Mouse (Mus musculus): ENCODE results near the gene Dtnb. TPM values are rescaled to one million over a fixed set of nuclear protein-coding genes. Genes with fewer than 3 reads are reported as not detected.

Dtnb gene
- polyA plus RNA-seq, 1 experiment from 2014 or later, result 41.1 TPM

DNA sequence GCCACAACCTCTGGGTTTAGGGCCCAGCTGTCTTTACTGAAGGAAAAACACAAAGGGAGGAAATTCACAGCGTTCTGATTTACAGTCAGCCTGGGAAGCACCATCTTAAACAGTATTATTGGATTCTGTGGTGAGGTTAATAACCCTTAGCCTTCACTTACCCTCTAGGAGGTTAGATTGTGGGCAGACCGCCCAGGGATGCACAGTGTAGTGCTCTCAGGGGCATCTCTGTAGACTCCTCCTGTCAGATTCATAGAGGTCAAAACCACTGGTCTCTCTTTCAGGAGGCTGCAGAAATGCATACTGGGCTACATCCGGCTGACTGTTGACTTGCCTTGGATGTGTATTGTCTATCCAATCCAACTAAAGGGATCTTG, 168.5 kb downstream of the Dtnb start:
- 70% methylated on average over 3 of the region's 3 CpGs for whole genome bisulfite sequencing
- no peak for ATAC-seq (ENCODE audit: insufficient read depth)
- DNase-seq, result no peak

DNA sequence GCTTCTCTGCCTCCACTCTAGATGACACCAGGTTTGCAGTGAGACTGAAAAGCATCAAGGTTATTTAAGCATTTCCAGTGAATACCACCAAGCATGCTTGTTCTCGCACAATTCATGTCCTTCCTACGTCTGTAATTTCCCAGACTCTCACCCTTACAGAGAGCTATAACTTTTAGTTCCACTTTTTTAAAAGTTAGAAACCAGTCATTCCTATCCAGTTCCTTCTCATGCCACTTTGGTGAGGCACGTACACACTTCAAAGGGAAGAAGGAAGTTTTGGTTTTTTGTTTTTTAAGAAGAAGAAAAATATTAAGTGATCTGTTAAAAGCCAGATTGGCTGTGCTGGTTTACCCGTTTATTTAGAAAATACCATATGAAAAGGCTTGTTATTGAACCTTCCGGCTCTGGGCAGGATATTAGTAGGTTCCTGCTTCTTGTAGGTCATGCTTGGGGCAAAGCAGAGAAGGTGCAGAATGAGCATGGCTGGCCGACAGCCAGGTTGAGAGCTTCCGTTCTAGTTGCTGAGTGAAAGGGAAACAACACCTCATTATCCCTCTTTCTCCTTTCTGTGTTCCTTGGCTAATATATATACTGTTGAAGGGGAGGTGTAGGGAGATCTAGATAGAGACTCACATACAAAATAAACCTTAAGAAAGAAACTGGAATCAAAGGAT, 173.4 kb downstream of the Dtnb start:
- Histone ChIP-seq H3K27ac (ENCODE audit: low read depth) (peak overlapping the region; percentile 7; the same call in 1 of the 2 replicates), H3K36me3 (ENCODE audit: insufficient read depth) (no peaks in the 10 kb centered on the region), H3K4me1 (ENCODE audit: insufficient read depth) (peaks cover 9% of the 10 kb centered on the region), H3K27me3 (ENCODE audit: insufficient read depth, low read length) (no peaks in the 10 kb centered on the region), H3K4me2 (no peak overlapping the region), H3K9me3 (ENCODE audit: low read depth, low read length) (no peaks in the 10 kb centered on the region), H3K9ac (no peak overlapping the region), H3K4me3 (ENCODE audit: low read depth, low read length) (no peak overlapping the region)
- no peak for TF ChIP-seq CTCF (IDR thresholded peaks at IDR 0.05; ENCODE audit: low read depth)
- 24% methylated on average over 7 of the region's 7 CpGs for WGBS
- DNase-seq (peak; percentile 80), ATAC-seq (ENCODE audit: insufficient read depth) (peak; percentile 54; the same call in 1 of the 2 replicates)

More for the DNA sequence above, 168.5 kb downstream of the Dtnb start:
- peaks cover 2% of the 10 kb centered on the region for H3K4me1 ChIP-seq (ENCODE audit: insufficient read depth)
- no peaks in the 10 kb centered on the region for H3K36me3 ChIP-seq (ENCODE audit: insufficient read depth)
- no peak overlapping the region for H3K9ac ChIP-seq
- H3K27me3 ChIP-seq (ENCODE audit: insufficient read depth, low read length), result no peaks in the 10 kb centered on the region
- no peak overlapping the region for H3K4me2 ChIP-seq
- TF ChIP-seq CTCF (IDR thresholded peaks at IDR 0.05; ENCODE audit: low read depth), result no peak
- H3K4me3 ChIP-seq (ENCODE audit: low read depth, low read length), result no peak overlapping the region
- no peak overlapping the region for H3K27ac ChIP-seq (ENCODE audit: low read depth)
- no peaks in the 10 kb centered on the region for H3K9me3 ChIP-seq (ENCODE audit: low read depth, low read length)

DNA sequence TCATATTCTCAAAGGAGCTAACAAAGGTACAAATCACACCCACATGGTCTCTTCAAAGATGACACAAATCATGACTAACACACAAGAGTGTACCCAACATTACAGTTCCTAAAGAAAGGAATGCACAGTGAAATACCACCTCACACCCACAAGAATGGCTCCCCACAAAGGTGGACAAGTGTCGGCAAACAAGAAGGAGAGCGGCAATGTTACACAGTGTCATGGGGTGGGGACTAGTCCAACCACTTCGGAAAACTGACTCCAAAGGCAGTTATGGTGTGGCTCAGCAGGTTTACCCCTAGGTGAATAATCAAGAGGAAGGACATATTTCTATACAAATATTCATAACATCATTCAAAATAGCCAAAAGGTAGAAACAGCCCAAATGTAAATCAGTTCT, 174.2 kb downstream of the Dtnb start:
- no peak overlapping the region; the same call in 1 of the 2 replicates for H3K27ac ChIP-seq (ENCODE audit: low read depth)
- H3K27me3 ChIP-seq (ENCODE audit: insufficient read depth, low read length), result no peaks in the 10 kb centered on the region
- DNase-seq, result no peak
- peak; percentile 52 for ATAC-seq (ENCODE audit: insufficient read depth)
- H3K4me3 ChIP-seq (ENCODE audit: low read depth, low read length), result no peak overlapping the region
- no peak overlapping the region for H3K4me2 ChIP-seq
- no peaks in the 10 kb centered on the region for H3K36me3 ChIP-seq (ENCODE audit: insufficient read depth)
- no peaks in the 10 kb centered on the region for H3K9me3 ChIP-seq (ENCODE audit: low read depth, low read length)
- H3K4me1 ChIP-seq (ENCODE audit: insufficient read depth), result peaks cover 9% of the 10 kb centered on the region
- 70% methylated on average over 3 of the region's 3 CpGs for WGBS
- TF ChIP-seq CTCF (IDR thresholded peaks at IDR 0.05; ENCODE audit: low read depth), result no peak
- H3K9ac ChIP-seq, result no peak overlapping the region

DNA sequence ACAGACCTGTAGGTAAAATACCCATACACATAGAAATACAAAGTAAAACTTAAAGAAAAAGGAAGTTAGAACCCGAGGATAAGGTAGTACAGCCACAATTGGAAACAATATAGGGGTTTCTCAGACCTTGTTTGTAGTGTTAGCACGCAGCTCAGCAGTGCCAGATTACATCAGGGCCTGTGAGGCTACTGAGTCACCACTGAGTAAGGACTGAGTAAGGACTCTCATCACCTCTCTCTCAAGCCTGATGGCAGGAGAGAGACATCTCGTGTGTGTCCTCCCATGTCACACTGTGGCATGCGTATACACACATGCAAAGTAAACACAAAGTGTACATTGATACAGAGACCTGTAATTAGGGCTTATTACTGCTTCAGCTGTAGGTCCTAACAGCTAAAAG, 175.4 kb downstream of the Dtnb start:
- no peak for DNase-seq
- no peak for ATAC-seq (ENCODE audit: insufficient read depth)
- 76% methylated on average over 4 of the region's 4 CpGs for WGBS
- H3K27me3 ChIP-seq (ENCODE audit: insufficient read depth, low read length), result no peaks in the 10 kb centered on the region
- H3K4me3 ChIP-seq (ENCODE audit: low read depth, low read length), result no peak overlapping the region
- no peak overlapping the region for H3K9ac ChIP-seq
- no peak for TF ChIP-seq CTCF (IDR thresholded peaks at IDR 0.05; ENCODE audit: low read depth)
- no peaks in the 10 kb centered on the region for H3K9me3 ChIP-seq (ENCODE audit: low read depth, low read length)
- no peak overlapping the region for H3K4me2 ChIP-seq
- no peaks in the 10 kb centered on the region for H3K36me3 ChIP-seq (ENCODE audit: insufficient read depth)
- peaks cover 9% of the 10 kb centered on the region for H3K4me1 ChIP-seq (ENCODE audit: insufficient read depth)
- H3K27ac ChIP-seq (ENCODE audit: low read depth), result no peak overlapping the region

DNA sequence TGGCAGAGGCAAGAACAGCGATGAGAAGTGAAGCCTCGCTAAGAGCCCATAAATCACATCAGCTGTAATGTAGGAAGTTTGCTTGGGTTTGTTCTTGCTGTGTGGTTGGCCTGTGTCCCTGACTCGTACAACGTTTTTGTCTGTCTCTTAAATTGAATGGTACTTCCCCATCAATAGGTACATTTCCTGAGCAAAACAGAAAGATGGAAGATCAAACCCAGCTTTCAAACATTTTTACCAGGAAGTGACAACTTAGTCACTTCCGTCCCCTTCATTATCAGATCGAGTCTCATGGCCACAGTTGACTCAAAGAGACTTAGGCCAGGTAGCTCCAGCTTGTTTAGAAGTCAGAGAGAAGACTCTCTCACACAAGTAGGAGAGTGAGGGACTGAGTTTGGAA, 183.3 kb downstream of the Dtnb start:
- Histone ChIP-seq H3K4me1 (ENCODE audit: insufficient read depth) (peaks cover 4% of the 10 kb centered on the region; the same call in 1 of the 2 replicates), H3K9ac (no peak overlapping the region), H3K9me3 (ENCODE audit: low read depth, low read length) (no peaks in the 10 kb centered on the region), H3K4me2 (no peak overlapping the region), H3K36me3 (ENCODE audit: insufficient read depth) (no peaks in the 10 kb centered on the region), H3K27ac (ENCODE audit: low read depth) (no peak overlapping the region), H3K27me3 (ENCODE audit: insufficient read depth, low read length) (no peaks in the 10 kb centered on the region), H3K4me3 (ENCODE audit: low read depth, low read length) (no peak overlapping the region)
- no peak for TF ChIP-seq CTCF (IDR thresholded peaks at IDR 0.05; ENCODE audit: low read depth)
- ATAC-seq (ENCODE audit: insufficient read depth) (no peak), DNase-seq (no peak)
- 56% methylated on average over 6 of the region's 6 CpGs for WGBS

DNA sequence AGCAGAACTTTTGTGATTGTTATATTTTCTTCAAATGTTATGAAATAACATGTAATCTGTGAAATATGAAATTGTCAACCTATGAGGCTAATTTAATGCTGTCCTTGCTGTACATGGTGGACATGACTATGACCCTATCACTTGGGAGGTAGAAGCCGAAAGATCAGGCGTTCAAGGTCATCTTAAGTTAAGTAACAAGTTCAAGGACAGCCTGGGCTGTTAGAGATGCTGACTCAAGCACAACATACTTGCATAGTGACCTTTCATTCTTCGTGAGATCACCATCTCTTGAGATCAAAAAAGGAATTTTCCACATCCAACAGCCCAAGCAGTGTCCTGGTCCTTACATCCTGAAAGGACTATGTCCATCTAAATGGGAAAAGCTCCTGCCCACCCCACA, 184.0 kb downstream of the Dtnb start:
- H3K9ac ChIP-seq, result no peak overlapping the region
- H3K27me3 ChIP-seq (ENCODE audit: insufficient read depth, low read length), result no peaks in the 10 kb centered on the region
- no peaks in the 10 kb centered on the region for H3K9me3 ChIP-seq (ENCODE audit: low read depth, low read length)
- no peak for DNase-seq
- peaks cover 4% of the 10 kb centered on the region; the same call in 1 of the 2 replicates for H3K4me1 ChIP-seq (ENCODE audit: insufficient read depth)
- no peak for TF ChIP-seq CTCF (IDR thresholded peaks at IDR 0.05; ENCODE audit: low read depth)
- H3K36me3 ChIP-seq (ENCODE audit: insufficient read depth), result no peaks in the 10 kb centered on the region
- H3K4me3 ChIP-seq (ENCODE audit: low read depth, low read length), result no peak overlapping the region
- H3K4me2 ChIP-seq, result no peak overlapping the region
- WGBS, result 92% methylated on average over 3 of the region's 3 CpGs
- ATAC-seq (ENCODE audit: insufficient read depth), result no peak
- no peak overlapping the region for H3K27ac ChIP-seq (ENCODE audit: low read depth)

DNA sequence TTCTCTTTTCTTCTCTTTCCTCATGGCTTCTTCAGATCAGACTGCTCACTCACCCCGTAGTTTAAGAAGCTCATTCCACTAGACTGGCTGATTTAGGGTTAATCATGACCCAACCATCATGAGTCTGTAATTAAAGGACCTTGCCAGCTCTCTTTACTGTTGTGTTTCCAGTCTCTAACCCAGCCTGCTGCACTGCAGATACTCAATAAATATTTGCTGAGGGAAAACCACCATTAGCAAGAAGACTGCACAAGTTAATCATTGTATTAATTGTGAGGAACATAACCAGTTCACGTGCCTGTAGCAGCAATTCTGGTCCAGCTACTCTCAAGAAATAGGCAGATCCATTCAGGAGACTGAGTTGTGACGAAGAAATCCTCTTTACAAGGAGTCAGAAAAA, 185.9 kb downstream of the Dtnb start:
- no peak for ATAC-seq (ENCODE audit: insufficient read depth)
- 63% methylated on average over 3 of the region's 3 CpGs for WGBS
- no peaks in the 10 kb centered on the region for H3K27me3 ChIP-seq (ENCODE audit: insufficient read depth, low read length)
- no peaks in the 10 kb centered on the region for H3K9me3 ChIP-seq (ENCODE audit: low read depth, low read length)
- no peak for TF ChIP-seq CTCF (IDR thresholded peaks at IDR 0.05; ENCODE audit: low read depth)
- no peak overlapping the region for H3K27ac ChIP-seq (ENCODE audit: low read depth)
- no peak overlapping the region for H3K9ac ChIP-seq
- no peak for DNase-seq
- no peaks in the 10 kb centered on the region for H3K36me3 ChIP-seq (ENCODE audit: insufficient read depth)
- peaks cover 4% of the 10 kb centered on the region; the same call in 1 of the 2 replicates for H3K4me1 ChIP-seq (ENCODE audit: insufficient read depth)
- H3K4me3 ChIP-seq (ENCODE audit: low read depth, low read length), result no peak overlapping the region
- H3K4me2 ChIP-seq, result no peak overlapping the region
